ENCODE assay signal across 20 mouse cellular contexts in the genomic region with DNA sequence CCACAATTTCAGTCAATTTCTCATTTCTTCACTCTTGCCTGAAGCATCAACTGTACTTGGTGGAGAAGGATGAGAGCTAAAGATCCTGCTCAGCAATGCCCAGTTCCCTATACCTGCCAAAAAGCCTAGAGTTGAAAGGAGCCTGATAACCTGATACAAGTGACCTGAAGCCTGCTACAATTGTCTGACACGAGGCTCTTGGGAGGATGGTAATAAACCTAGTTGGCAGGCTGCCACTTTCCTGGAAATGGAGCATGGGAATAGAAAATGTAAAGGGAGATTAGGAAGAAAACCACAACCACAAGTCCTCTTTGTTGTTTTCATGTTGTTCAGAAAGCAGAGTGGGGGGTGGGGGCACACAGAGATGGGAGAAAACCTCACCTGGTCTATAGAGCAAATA.
DNase-seq lines count a peak whose midpoint lies in the region; ATAC-seq and TF ChIP-seq lines count a peak whose summit lies in the region.
"Had no signal": no experiment of that assay in that cellular context is flagged by ENCODE, and none has a peak within 500 bp of the region (broad histone marks: within the 10 kb centered on the region; RNA-seq: fewer than 3 reads in every experiment).

No protein-coding gene starts in this region.

- H3K4me2 ChIP-seq in embryonic facial prominence, embryonic 12.5 days (replicated peaks): no peak overlapping the region
- no peak overlapping the region for H3K4me2 ChIP-seq in lung, embryonic 14.5 days
- H3K4me2 ChIP-seq in embryonic facial prominence, embryonic 14.5 days (ENCODE audit: low read depth, low read length): no peak overlapping the region
- H3K4me2 ChIP-seq: embryonic facial prominence, embryonic 15.5 days; heart, embryonic 11.5 days; hindbrain, embryonic 12.5 days; hindbrain, embryonic 15.5 days had no signal

- no peak for TF ChIP-seq CTCF in lung, embryonic 14.5 days (IDR thresholded peaks at IDR 0.05; ENCODE audit: low read depth)

- 29% methylated on average over 1 of the region's 1 CpGs for WGBS in embryonic facial prominence, embryonic 12.5 days
- 63% methylated on average over 1 of the region's 1 CpGs for WGBS in embryonic facial prominence, embryonic 10.5 days
- WGBS in lung, embryonic 14.5 days: 13% methylated on average over 1 of the region's 1 CpGs
- 18% methylated on average over 1 of the region's 1 CpGs for WGBS in embryonic facial prominence, embryonic 14.5 days

- no peaks in the 10 kb centered on the region for H3K9me3 ChIP-seq in embryonic facial prominence, embryonic 12.5 days
- H3K9me3 ChIP-seq in embryonic facial prominence, embryonic 10.5 days: no peaks in the 10 kb centered on the region
- no peaks in the 10 kb centered on the region for H3K9me3 ChIP-seq in lung, embryonic 14.5 days (ENCODE audit: low read depth, low read length)
- H3K9me3 ChIP-seq in embryonic facial prominence, embryonic 14.5 days (ENCODE audit: control insufficient read depth, low read length): no peaks in the 10 kb centered on the region
- H3K9me3 ChIP-seq: embryonic facial prominence, embryonic 15.5 days; hindbrain, embryonic 12.5 days; hindbrain, embryonic 15.5 days had no signal

- H3K9ac ChIP-seq in embryonic facial prominence, embryonic 12.5 days: no peak overlapping the region
- no peak overlapping the region for H3K9ac ChIP-seq in lung, embryonic 14.5 days
- no peak overlapping the region for H3K9ac ChIP-seq in embryonic facial prominence, embryonic 14.5 days (ENCODE audit: low read depth, low read length)
- H3K9ac ChIP-seq: embryonic facial prominence, embryonic 15.5 days; hindbrain, embryonic 12.5 days; hindbrain, embryonic 15.5 days had no signal

- 0 out of 2 replicates have a peak, but pooled peaks have one; percentile 28 for ATAC-seq in embryonic facial prominence, embryonic 12.5 days (ENCODE audit: insufficient number of reproducible peaks, insufficient read depth, low FRiP score, low TSS enrichment)
- no peak for ATAC-seq in lung, embryonic 14.5 days (ENCODE audit: insufficient read depth)
- ATAC-seq in embryonic facial prominence, embryonic 14.5 days (ENCODE audit: low read depth): peak; percentile 65; the same call in 1 of the 2 replicates
- ATAC-seq: CD4-positive, CD25-positive, alpha-beta regulatory T cell, adult 4 months; forebrain, embryonic 16.5 days; intestine, postnatal 0 days had no signal

- H3K4me3 ChIP-seq in embryonic facial prominence, embryonic 12.5 days: no peak overlapping the region
- no peak overlapping the region for H3K4me3 ChIP-seq in embryonic facial prominence, embryonic 10.5 days
- H3K4me3 ChIP-seq in lung, embryonic 14.5 days (ENCODE audit: low read depth, low read length): no peak overlapping the region
- no peak overlapping the region for H3K4me3 ChIP-seq in embryonic facial prominence, embryonic 14.5 days (ENCODE audit: low read depth, low read length)
- H3K4me3 ChIP-seq: embryonic facial prominence, embryonic 15.5 days; hindbrain, embryonic 12.5 days; hindbrain, embryonic 15.5 days had no signal

- DNase-seq in embryonic facial prominence, embryonic 10.5 days (ENCODE audit: low spot score): no peak
- peak; percentile 38 for DNase-seq in lung, embryonic 14.5 days
- DNase-seq in lung, postnatal 36 days: no peak
- peak; percentile 40 for DNase-seq in retina, postnatal 1 day
- DNase-seq in retina, embryonic 14.5 days (ENCODE audit: low spot score): no peak
- DNase-seq in embryonic facial prominence, embryonic 14.5 days (ENCODE audit: low spot score): peak; percentile 55
- no peak for DNase-seq in thymus, postnatal 14 days
- DNase-seq: adrenal gland, adult 8-10 months; adrenal gland, postnatal 25 days; cerebellum, adult 9-11 months; gastrocnemius, postnatal 10 days; heart, adult 11 months had no signal

- no peaks in the 10 kb centered on the region for H3K4me1 ChIP-seq in embryonic facial prominence, embryonic 12.5 days
- H3K4me1 ChIP-seq in embryonic facial prominence, embryonic 10.5 days: no peaks in the 10 kb centered on the region
- no peaks in the 10 kb centered on the region for H3K4me1 ChIP-seq in lung, embryonic 14.5 days (ENCODE audit: insufficient read depth)
- peaks cover 6% of the 10 kb centered on the region; the same call in 1 of the 2 replicates for H3K4me1 ChIP-seq in embryonic facial prominence, embryonic 14.5 days (ENCODE audit: control insufficient read depth, insufficient read depth, low read length)
- H3K4me1 ChIP-seq: embryonic facial prominence, embryonic 15.5 days; hindbrain, embryonic 12.5 days; hindbrain, embryonic 15.5 days had no signal

- no peaks in the 10 kb centered on the region for H3K36me3 ChIP-seq in embryonic facial prominence, embryonic 12.5 days
- H3K36me3 ChIP-seq in embryonic facial prominence, embryonic 10.5 days (replicated peaks): no peaks in the 10 kb centered on the region
- H3K36me3 ChIP-seq in lung, embryonic 14.5 days (ENCODE audit: insufficient read depth): no peaks in the 10 kb centered on the region
- no peaks in the 10 kb centered on the region for H3K36me3 ChIP-seq in embryonic facial prominence, embryonic 14.5 days (ENCODE audit: control insufficient read depth, insufficient read depth, low read length)
- H3K36me3 ChIP-seq: embryonic facial prominence, embryonic 15.5 days; hindbrain, embryonic 12.5 days; hindbrain, embryonic 15.5 days had no signal

- H3K27ac ChIP-seq in embryonic facial prominence, embryonic 12.5 days: no peak overlapping the region
- no peak overlapping the region for H3K27ac ChIP-seq in embryonic facial prominence, embryonic 10.5 days (replicated peaks)
- H3K27ac ChIP-seq in lung, embryonic 14.5 days (ENCODE audit: low read depth): no peak overlapping the region
- H3K27ac ChIP-seq in embryonic facial prominence, embryonic 14.5 days (replicated peaks; ENCODE audit: low read depth, low read length): no peak overlapping the region
- H3K27ac ChIP-seq: embryonic facial prominence, embryonic 15.5 days; hindbrain, embryonic 12.5 days; hindbrain, embryonic 15.5 days had no signal

- H3K27me3 ChIP-seq in embryonic facial prominence, embryonic 12.5 days: no peaks in the 10 kb centered on the region
- no peaks in the 10 kb centered on the region for H3K27me3 ChIP-seq in embryonic facial prominence, embryonic 10.5 days (replicated peaks; ENCODE audit: low read depth, poor library complexity, severe bottlenecking)
- H3K27me3 ChIP-seq in lung, embryonic 14.5 days (ENCODE audit: insufficient read depth, low read length): no peaks in the 10 kb centered on the region
- no peaks in the 10 kb centered on the region for H3K27me3 ChIP-seq in embryonic facial prominence, embryonic 14.5 days (replicated peaks; ENCODE audit: control insufficient read depth, insufficient read depth, low read length)
- H3K27me3 ChIP-seq: embryonic facial prominence, embryonic 15.5 days; hindbrain, embryonic 12.5 days; hindbrain, embryonic 15.5 days had no signal

Comparison
In these comparisons a context has a peak if more than half of its experiments do, and no peak if none do; other contexts are left out.
1. DNase-seq: peak in lung, embryonic 14.5 days (single experiment), retina, postnatal 1 day (single experiment) and embryonic facial prominence, embryonic 14.5 days (single experiment); none in embryonic facial prominence, embryonic 10.5 days (single experiment), lung, postnatal 36 days (single experiment), retina, embryonic 14.5 days (single experiment) and thymus, postnatal 14 days (single experiment).